Mouse (Mus musculus): ENCODE measurements at regions not wholly inside any gene's neighbourhood (a gene's known extent, or its start where the extent isn't known, plus 50 kb on each side); places are given as distances from the start of the nearest gene placed in this dataset.
A peak's percentile ranks its signal among the peaks of the same experiment; 100 is the strongest.

DNA sequence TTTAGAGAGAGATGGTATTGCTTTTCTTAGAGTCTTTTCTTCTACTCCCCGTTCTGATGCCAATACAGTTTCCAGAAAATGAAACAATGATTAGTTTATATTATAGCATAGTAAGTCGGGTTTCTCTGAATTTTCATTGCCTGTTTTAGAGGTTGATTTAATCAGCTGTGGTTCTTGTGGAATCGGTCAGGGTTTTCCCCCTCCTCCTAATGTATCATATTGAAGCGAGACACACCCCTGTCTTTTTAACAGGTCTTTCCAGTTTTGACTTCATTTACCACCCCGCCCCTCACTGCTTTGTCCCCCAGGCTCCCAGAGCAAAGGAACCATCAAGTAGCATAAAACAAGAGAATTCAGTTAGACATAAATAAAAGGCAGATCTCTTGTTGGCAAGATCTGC is 315.1 kb upstream of the Adgrl2 start (continued):
- TF ChIP-seq MYC (IDR thresholded peaks at IDR 0.05; ENCODE audit: low read depth, low read length) (peak; percentile 51; the same call in 1 of the 2 replicates), GABPA (IDR thresholded peaks at IDR 0.05; ENCODE audit: insufficient replicate concordance, low read depth, low read length) (no peak), CTCF (conservative IDR thresholded peaks at IDR 0.05 in 1 of 2, IDR thresholded peaks at IDR 0.05 in 1 of 2; ENCODE audit: low read depth in 2 of 2, low read length in 2 of 2) (no peak), IRF4 (IDR thresholded peaks at IDR 0.05; ENCODE audit: low read depth, low read length) (peak; percentile 87), ETS1 (conservative IDR thresholded peaks at IDR 0.05; ENCODE audit: low read depth, low read length) (peak; percentile 73)

DNA sequence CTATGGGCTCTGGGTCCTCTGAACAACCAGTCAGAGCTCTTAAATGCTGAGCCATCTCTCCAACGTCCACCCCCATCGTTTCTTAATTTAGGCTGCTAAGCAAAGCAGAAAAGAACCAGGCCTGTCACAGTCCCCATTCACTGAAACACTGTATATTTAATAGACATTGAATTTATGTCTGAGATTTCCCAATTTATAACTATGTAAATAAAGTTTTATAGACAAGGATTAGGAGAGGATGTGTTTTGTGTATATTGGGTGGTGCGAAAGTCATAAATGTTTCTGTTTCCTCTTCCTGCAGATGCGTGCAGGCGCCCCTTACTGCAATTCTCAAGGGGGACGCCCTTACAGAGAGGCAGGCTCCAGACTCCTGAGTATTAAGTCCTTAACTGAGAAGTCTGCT is 314.7 kb upstream of the Adgrl2 start:
- peaks cover 5 to 38% of the 10 kb centered on the region in 2 experiments for H3K4me1 ChIP-seq (ENCODE audit: control insufficient read depth in 1 of 2, insufficient read depth in 2 of 2)
- no peak for TF ChIP-seq GABPA (IDR thresholded peaks at IDR 0.05; ENCODE audit: insufficient replicate concordance, low read depth, low read length)
- TF ChIP-seq ZMIZ1 (IDR thresholded peaks at IDR 0.05; ENCODE audit: low read depth, low read length) = no peak
- no peak for TF ChIP-seq SIN3A (IDR thresholded peaks at IDR 0.05; ENCODE audit: low read length)
- TF ChIP-seq USF2 (conservative IDR thresholded peaks at IDR 0.05; ENCODE audit: low read depth, low read length) = no peak
- peak; percentile 66 for TF ChIP-seq BHLHE40 (IDR thresholded peaks at IDR 0.05; ENCODE audit: low read depth, low read length)
- TF ChIP-seq TCF12 (IDR thresholded peaks at IDR 0.05; ENCODE audit: low read depth, low read length) = peak; percentile 67; the same call in 1 of the 2 replicates
- no peak for TF ChIP-seq ZC3H11A (IDR thresholded peaks at IDR 0.05; ENCODE audit: low read depth, low read length)
- no peak for TF ChIP-seq MXI1 (IDR thresholded peaks at IDR 0.05; ENCODE audit: low read depth, low read length)
- no peak for TF ChIP-seq SMC3 (IDR thresholded peaks at IDR 0.05; ENCODE audit: low read depth, low read length)
- TF ChIP-seq POLR2A (IDR thresholded peaks at IDR 0.05; ENCODE audit: low read depth, low read length) = peak; percentile 15; the same call in 1 of the 2 replicates
- TF ChIP-seq JUN (IDR thresholded peaks at IDR 0.05; ENCODE audit: insufficient read depth, low read depth, low read length) = no peak
- TF ChIP-seq USF1 (IDR thresholded peaks at IDR 0.05; ENCODE audit: low read depth, low read length) = no peak
- no peak for TF ChIP-seq ZKSCAN1 (IDR thresholded peaks at IDR 0.05; ENCODE audit: borderline replicate concordance, low read depth, low read length)
- TF ChIP-seq MAZ (IDR thresholded peaks at IDR 0.05; ENCODE audit: low read depth, low read length) = no peak
- no peak for TF ChIP-seq MAFK (IDR thresholded peaks at IDR 0.05; ENCODE audit: insufficient replicate concordance, low read length)
- no peak for TF ChIP-seq JUND (conservative IDR thresholded peaks at IDR 0.05; ENCODE audit: low read depth, low read length)
- no peak for TF ChIP-seq ZNF384 (IDR thresholded peaks at IDR 0.05; ENCODE audit: low read depth, low read length)
- no peak for TF ChIP-seq ELF1 (IDR thresholded peaks at IDR 0.05; ENCODE audit: low read depth, low read length)
- no peak; the same call in 1 of the 2 replicates for TF ChIP-seq EP300 (IDR thresholded peaks at IDR 0.05; ENCODE audit: low read length)
- no peak for TF ChIP-seq NRF1 (IDR thresholded peaks at IDR 0.05; ENCODE audit: low read depth, low read length)
- no peak for TF ChIP-seq MAX (IDR thresholded peaks at IDR 0.05; ENCODE audit: low read length)
- H3K4me2 ChIP-seq (ENCODE audit: insufficient read depth, low read depth, poor library complexity, severe bottlenecking) = peak overlapping the region; percentile 93
- in situ Hi-C loops (cut with MboI; ENCODE audit: low pct_ligation_motif_present, low pct_unique_long_range_greater_than_20kb, low sequenced_read_pairs) = no loop called here
- H3K27ac ChIP-seq (ENCODE audit: insufficient read depth, low read depth) = peak overlapping the region; percentile 55
- dilution Hi-C loops (cut with MboI; ENCODE audit: extremely low pct_ligation_motif_present, extremely low pct_unique_long_range_greater_than_20kb, low sequenced_read_pairs) = no loop called here
- no peaks in the 10 kb centered on the region for H3K9me3 ChIP-seq (replicated peaks; ENCODE audit: low read length)
- H3K79me2 ChIP-seq (replicated peaks; ENCODE audit: control insufficient read depth, extremely low read depth, insufficient read depth, poor library complexity, severe bottlenecking) = no peaks in the 10 kb centered on the region
- H3K36me3 ChIP-seq (replicated peaks in 1 of 2; ENCODE audit: control insufficient read depth in 1 of 2, insufficient read depth in 1 of 2, low read length in 1 of 2) = no peaks in the 10 kb centered on the region
- DNase-seq (ENCODE audit: extremely low read depth) = peak; percentile 92
- H3K4me3 ChIP-seq (replicated peaks in 1 of 3; ENCODE audit: low read depth in 2 of 3, low read length in 2 of 3, poor library complexity in 1 of 3) = peak overlapping the region in 2 of 3 experiments; percentile 2 to 30
- H3K27me3 ChIP-seq (replicated peaks) = no peaks in the 10 kb centered on the region
- H3K9ac ChIP-seq (ENCODE audit: insufficient read depth, low read depth) = peak overlapping the region; percentile 17; the same call in 1 of the 2 replicates
